Mouse (Mus musculus): ENCODE data around the gene Cyp4f40.
A peak's percentile ranks its signal among the peaks of the same experiment; 100 is the strongest.
"Not testable (repeated sequence)": the region's sequence is repeated elsewhere in the genome, so short reads cannot be mapped to it uniquely, and the experiment has no call there.

The Cyp4f40 gene

DNA sequence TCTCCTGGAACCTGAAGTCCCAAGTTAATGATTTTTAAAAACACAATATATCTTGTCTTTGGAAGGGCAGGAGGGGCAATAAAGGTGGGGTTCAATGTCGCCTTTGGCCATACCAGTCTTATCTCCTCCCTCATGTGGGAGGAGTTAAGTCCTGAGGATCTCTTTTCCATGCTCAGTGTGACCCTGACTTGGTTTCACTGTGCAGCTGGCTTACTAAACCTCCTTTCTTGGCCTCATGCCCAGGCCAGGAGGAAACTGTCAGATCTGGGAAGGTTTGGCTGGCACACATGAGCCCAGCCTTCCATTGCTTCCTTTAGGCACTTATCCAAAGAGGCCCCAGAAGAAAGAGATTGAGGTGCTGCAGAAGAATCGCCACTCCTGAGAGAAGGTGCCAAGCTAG is at the start of gene Cyp4f40:
Gene Cyp4f40 (plus strand): TSS at position 189 of the 400 bp plus-strand sequence.
- DNase-seq (ENCODE audit: low read depth, low spot score): no peak

DNA sequence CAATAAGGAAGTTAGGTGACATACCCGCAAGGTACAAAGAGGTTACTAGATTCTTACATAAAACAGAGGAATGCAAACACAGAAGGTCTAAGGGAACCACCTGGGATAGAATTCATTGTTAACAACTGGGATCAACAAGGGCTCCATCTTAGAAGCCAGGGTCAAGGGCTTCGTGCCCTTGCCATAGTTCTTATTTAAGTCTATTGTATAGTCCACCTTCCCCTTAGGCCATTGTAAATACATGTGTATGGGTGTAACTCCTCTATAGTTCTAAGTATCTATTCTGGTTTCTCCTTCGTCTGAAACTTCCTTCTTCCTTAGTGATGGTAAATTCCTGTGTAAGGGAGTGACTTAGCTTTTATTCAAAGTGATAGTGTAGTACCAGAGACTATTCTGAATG is 48.5 kb upstream of the Cyp4f40 start:
- not testable (repeated sequence) for DNase-seq (ENCODE audit: low read depth, low spot score)

DNA sequence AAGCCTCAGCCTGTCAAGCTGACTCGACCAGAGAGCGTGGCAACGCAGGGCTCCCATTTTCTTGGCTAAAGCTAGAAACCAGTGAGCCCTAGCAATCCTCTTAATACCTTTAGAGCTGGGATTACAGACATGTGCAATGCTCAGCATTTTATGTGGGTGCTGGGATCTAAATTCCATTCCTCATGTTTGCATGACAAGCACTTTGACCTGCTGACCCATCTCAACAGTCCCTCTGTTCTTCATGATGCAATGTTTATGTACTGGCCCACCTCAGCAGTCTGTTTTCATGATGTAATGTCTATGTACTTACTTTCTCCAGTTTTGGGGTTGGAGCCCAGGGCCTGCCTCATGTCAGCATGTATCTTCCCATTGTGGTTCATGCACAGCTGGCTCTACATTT is 47.8 kb upstream of the Cyp4f40 start:
- DNase-seq (ENCODE audit: low read depth, low spot score): no peak

DNA sequence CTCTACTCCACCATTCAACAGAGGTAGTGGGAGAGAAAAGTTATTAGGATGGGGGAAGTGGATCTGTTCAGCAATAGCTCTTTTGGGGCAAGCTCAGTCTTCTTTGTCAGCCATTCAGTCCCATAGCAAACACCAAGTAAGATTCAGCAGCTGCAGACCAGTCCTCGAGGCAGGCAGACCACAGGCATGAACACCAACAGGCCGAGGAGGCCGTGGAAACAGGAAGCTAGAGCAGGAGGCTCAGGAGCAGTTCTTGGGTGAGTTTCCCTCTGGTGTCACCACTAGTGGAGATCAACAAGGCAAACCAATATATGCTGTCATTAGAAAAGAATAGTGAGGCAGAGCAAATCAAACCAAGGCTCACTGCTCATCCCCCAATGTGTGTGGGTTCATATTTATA is 46.3 kb upstream of the Cyp4f40 start:
- DNase-seq (ENCODE audit: low read depth, low spot score): no peak

DNA sequence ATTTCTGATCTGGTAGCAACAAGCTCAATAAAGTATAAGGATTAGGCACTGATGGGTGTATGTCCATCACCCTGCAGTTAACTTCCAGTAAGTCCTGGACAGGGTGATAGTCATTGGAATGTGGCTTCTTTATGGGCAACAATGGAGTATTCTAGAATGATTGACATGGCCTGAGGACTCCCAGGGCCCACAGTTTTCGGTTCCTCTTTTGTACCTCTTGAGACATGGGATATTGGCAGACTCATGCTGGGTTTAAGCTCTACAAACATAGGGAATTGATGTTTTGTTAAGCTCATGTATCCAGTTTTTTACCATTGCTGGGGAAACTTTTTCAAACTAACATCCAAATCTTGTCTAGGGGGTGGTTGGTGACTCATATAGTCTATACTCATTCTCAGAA is 41.4 kb upstream of the Cyp4f40 start:
- DNase-seq (ENCODE audit: low read depth, low spot score): no peak

DNA sequence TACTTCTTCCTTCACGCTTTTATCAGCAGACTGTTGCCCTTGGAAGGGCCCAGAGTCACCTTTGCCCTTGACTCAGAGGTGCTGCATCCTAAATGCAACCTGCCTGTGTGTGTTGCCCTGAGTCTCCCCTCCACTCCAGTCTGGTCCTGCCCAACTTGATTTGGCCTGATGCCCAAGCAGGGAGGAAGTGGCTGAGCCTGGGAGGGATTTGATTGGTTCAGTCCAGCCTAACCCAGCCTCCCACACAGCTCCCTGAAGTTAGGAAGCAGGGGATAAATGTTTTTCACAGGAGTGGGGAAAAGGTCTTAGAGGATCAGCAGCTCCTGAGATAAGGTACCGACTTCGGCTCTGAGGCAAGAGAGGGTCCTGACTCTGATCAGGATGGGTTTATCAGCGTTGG is 37.7 kb upstream of the Cyp4f40 start, which contains the start of gene Cyp4f37:
Gene Cyp4f37 (plus strand): TSS at position 292 of the 400 bp plus-strand sequence.
- not testable (repeated sequence) for DNase-seq (ENCODE audit: low read depth, low spot score)

DNA sequence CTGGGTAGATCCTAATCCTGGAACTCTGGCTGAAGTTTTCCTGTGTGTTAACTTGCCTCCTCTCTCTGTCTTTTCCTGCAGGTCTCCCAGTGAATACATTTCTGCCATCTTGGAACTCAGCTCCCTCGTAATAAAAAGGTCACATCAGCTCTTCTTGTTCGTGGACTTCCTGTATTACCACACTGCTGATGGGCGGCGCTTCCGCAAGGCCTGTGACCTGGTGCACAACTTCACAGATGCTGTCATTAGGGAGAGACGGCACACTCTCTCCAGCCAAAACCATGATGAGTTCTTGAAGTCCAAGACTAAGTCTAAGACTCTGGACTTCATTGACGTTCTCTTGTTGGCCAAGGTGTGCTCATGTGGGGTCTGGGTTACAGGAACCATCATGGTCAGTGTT is 29.0 kb upstream of the Cyp4f40 start:
- DNase-seq (ENCODE audit: low read depth, low spot score): not testable (repeated sequence)

DNA sequence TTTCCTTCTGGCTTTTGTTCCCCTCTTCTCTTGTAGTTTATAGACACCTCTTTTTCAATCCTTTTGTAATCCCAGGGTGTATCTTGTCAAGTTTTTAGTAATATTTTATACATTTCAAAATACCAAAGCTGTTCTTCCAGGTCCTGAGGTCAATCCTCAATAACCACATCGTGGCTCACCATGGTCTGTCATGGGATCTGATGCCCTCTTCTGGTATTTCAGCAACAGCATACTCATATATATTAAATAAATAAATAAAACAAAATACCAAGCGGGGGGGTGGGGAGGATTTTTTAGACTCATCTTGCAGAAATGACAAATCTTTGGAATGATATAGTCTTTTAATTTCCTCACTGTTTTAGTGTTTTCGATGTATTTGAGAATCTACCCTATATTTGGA is 26.8 kb upstream of the Cyp4f40 start:
- no peak for DNase-seq (ENCODE audit: low read depth, low spot score)

DNA sequence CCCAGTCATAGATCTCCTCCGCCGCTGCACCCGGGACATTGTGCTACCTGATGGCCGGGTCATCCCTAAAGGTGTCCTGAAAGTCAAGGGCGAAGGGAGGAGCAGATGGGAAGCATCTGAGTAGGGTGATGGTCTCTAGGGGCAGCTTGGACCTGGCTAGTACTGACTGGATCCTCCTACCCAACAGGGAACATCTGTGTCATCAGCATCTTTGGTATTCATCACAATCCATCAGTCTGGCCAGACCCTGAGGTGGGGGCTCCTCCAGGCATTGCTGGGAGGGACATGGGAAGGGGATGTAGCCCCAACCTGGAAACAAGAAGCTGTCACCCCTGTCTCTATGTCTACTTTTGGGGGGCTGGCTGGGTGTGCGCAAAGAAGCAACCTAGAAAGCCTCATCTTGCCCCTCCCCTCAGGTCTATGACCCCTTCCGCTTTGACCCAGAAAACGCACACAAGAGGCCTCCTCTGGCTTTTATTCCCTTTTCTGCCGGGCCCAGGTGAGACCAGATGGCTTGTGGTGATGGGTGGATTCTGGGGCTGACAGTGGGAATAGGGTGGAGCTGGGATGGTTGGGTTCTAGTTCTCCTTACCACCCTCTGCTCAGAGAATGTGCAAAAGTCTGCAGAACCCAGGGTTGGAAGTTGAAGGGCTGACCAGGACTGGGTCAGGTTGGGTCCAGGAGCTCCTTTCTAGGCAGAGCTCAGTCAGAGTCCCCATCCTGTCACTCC is 24.3 kb upstream of the Cyp4f40 start:
- not testable (repeated sequence) for DNase-seq (ENCODE audit: low read depth, low spot score)

DNA sequence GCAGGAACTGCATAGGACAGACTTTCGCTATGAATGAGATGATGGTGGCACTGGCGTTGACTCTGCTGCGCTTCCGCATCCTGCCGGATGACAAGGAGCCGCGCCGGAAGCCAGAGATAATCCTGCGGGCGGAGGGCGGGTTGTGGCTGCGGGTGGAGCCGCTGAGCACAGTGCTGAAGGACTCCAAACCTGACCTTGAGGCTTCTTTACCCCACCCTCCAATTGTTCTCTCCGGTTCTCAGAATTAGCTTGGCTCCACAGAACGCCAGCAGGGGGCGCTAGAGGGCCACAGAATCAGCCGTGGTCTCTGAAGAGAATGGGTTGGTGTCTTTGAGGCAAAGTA is 23.8 kb upstream of the Cyp4f40 start:
- peak; percentile 57 for DNase-seq (ENCODE audit: low read depth, low spot score)

DNA sequence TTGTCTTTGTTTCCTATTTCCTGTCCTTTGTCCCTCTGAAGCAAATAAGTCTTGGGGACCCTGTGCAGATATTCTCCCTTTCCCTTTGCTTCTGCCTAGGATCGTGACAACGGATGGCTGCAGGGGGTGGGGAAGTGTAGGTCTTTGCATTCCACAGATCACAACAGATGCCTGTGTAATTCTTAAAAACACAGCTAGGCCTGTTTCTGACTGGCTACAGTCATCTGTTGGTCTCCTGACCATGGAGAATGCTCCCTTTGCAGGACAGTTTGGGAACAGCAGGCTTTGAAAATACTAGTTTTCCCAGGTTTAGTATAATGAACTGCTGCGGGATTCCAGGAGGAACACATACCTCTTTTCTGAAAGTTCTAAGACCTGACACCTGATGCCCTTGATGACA is 22.4 kb upstream of the Cyp4f40 start:
- no peak for DNase-seq (ENCODE audit: low read depth, low spot score)

DNA sequence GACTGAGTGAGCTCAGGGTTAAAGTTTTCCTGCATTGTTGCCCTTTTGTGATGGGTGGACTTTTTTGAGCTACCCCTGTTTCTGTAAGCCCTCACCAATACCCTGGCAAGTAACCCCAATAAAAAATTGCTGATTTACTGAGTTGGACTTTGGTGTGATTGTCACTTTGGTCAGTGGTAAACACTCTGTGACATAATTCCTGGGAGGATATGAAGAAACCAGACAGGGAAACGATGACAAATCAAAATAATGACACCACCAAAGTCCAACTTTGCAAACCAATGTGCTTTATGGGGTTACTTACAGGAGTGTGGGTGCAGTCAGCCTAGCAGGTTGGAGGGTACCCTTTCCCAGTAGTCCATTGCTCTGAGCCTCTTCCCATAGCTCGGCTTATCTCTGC is 21.5 kb upstream of the Cyp4f40 start:
- DNase-seq (ENCODE audit: low read depth, low spot score): no peak

DNA sequence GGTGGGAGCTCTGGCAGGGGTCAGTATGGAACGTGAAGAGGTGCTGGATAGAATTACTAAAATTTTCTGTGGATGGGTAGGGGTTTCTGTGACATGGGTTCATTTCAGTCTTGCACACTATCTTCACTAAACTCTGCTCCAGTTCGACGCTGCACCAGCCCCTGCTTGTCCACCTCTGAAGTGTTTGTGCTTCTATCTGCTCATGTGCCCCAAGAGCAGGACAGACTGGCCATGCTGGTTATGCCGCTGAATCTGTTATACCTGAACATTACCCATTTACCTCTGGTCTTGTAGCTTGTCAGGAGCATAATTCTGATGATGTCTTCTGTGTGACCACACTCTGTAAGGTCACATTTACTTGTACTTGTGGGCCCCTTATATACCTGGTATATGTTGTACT is 12.1 kb upstream of the Cyp4f40 start:
- DNase-seq (ENCODE audit: low read depth, low spot score): no peak

DNA sequence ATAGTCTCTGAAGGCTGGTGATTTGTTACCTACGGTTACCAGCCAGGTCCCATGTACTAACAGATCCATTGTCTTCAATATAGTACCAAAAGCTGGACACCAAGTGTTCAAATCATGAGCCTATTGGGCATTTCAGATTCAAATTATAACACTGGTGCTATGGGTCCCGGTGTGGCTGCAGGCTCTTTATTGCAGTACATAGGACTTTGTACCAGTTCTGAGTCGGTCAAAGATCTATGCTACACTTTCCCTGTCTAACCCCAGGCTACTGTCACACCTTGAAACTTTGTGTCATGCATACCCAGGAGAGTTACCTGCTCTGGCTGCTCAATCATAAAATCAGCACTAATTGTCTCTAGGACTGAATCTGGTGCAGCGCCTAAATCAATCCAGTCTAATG is 4.8 kb upstream of the Cyp4f40 start:
- no peak for DNase-seq (ENCODE audit: low read depth, low spot score)

DNA sequence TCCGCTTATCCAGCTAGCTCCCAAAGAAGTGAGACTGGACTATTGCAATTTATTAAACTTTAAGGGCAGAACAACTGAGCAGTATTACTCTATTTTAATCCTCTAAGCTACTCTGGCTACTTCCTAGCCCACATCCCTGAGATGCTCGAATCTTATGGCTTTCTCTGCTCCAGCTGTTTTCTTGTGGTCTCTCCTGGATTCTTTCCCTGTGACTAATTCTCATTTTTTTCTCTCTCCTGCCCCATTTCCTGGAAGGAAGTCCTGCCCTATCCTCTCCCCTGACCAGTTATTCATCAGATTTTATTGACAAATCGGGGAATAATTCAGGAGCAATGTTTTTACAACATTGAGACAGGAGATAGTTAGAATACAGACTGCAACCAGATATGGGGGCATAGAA is 1.7 kb upstream of the Cyp4f40 start:
- DNase-seq (ENCODE audit: low read depth, low spot score): no peak

DNA sequence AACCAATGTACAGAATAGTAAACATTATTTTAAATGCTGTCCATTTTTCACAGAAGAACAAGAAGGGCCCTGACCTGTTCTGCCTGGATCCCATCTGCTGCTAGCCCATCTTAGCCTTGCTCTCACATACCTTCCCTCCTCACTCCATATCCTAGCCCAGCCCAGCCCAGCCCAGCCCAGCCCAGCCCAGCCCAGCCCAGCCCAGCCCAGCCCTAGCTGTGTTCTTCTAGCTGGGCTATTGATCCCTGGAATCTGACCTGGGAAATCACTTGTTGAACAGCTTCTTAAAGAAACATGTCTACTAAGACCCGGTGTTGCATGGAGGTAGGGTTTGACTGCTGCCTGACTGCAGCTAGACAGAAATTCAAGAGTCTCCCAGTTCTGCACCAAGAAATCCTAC is 454 bp upstream of the Cyp4f40 start:
- DNase-seq (ENCODE audit: low read depth, low spot score): no peak

DNA sequence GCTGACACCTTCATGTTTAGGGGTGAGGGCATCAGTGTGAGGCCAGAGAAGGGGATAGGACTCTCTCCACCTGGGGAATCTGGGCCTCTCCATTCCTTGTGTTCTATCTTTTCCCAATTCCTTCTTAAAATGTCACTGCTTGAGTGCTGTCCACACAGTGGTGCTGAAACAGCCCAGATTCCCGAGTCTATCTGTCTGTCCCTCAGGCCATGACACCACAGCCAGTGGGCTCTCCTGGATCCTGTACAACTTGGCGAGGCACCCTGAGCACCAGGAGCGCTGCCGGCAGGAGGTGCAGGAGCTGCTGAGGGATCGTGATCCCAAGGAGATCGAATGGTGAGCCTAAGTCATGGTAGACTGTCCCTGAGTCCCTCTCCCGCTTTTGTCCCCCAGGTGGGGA is 15.3 kb downstream of the Cyp4f40 start:
- no peak for DNase-seq (ENCODE audit: low read depth, low spot score)

DNA sequence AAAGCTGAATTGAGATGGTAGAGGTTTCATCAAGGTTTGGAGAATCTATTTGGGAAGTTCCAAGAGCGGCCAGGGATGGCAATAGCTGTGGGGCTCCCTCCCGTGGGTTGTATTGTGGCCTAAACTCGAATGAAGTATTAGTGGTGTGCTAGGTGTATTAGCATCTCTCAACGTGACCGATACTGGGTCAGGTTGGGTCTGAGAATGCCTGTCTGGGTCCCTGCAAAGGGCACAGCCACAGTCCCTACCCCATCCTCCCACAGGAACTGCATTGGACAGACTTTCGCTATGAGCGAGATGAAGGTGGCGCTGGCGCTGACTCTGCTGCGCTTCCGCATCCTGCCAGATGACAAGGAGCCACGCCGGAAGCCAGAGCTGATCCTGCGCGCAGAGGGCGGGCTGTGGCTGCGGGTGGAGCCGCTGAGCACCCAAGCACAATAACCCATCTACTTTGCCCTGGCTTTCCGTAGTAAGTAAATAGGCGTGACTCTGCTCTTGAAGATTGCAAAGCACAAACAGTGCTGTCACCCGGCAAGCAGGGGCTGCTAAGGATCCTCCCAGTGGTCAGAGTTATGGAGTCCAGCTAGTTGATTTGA is 17.4 kb downstream of the Cyp4f40 start:
- no peak for DNase-seq (ENCODE audit: low read depth, low spot score)

DNA sequence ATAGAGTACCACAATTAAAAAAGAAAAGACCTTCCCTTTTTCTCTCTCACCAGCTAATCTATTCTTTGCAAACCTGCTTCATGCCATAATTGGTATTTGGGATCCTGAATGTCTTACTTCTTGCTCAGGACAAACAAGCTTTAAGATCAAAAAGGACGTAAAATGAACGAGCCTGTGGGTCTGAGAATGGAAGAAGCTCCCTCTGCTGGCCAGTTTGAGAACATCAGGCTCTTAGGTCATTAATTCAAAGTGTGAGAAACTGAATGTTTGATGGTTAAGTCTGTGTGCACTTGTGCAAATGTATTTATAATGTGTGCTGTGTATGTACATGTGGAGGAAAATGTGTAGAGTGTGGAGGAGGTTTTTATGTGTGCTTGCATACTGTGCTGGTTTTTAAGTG is 21.7 kb downstream of the Cyp4f40 start:
- no peak for DNase-seq (ENCODE audit: low read depth, low spot score)

DNA sequence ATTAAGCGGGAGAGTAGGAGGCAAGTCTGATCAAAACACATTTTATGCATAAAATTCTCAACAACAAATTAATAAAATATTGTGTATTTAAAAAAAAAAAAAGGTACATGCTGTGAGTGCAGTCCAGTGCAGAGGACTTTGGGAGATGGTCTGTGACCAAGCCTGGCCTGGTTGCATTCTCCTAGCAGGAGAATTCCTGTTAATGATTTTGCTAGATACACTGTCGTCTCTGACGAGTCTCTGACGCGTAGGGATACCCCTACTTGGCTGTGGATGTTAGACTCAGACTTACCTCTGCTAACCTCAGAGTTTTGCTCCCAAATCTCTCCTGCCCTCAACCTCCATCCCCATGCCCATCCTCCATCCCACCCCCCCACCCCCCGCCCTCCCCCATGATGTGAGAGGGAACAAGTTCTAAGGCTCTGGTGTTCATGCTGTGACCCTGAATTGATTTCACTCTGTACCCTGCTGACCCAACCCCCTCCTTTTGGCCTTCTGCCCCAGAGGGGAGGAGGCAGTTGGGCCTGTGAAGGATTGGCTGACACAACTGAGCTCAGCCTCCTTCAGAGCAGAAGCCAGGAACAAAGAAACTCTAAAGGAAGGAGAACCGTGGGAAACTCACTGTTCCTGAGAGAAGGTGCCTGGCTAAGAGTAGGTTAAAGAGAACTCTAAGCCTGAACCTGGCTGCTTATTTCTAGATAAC is 26.5 kb downstream of the Cyp4f40 start, which contains the start of gene Cyp4f15:
Gene Cyp4f15 (plus strand): TSS at position 580 of the 703 bp plus-strand sequence.
- no peak for DNase-seq (ENCODE audit: low read depth, low spot score)

DNA sequence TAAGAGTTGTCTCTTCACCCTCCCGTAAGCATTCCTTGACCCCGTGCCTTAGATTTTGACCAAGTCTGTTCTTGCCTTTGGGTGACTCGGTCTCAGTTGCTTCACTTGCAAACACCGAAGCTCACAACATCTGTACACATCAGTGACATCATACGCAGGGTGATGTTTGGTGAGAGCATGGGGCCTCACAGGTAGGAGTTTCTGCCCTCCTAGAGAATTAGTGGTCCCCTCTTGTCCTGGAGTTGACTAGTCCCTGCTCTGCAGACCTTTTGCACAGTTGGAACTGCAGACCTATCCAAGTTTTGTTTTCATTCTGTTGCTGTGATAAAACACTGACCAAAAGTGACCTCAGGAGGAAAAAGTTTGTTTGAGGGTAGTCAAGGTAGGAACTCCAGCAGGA is 28.0 kb downstream of the Cyp4f40 start:
- DNase-seq (ENCODE audit: low read depth, low spot score): no peak

DNA sequence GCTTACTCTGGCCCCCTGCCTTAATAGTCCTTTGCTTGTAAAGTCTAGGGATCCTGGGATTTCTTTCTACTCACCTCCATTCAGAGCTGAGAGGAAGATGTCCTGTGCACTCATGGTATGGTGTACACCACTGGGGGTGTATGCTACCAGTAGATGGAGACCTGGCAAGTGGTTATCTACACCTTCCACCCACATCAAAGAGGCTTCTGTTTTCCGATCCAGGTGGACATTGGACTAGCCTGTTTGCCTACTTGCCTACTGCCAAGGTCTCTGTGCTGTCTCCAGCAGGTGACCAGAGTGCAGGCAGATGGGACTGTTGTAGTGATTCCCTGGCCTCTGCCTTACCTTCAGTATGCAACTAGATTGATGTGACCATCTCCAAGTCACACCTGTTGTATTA is 32.3 kb downstream of the Cyp4f40 start:
- no peak for DNase-seq (ENCODE audit: low read depth, low spot score)

DNA sequence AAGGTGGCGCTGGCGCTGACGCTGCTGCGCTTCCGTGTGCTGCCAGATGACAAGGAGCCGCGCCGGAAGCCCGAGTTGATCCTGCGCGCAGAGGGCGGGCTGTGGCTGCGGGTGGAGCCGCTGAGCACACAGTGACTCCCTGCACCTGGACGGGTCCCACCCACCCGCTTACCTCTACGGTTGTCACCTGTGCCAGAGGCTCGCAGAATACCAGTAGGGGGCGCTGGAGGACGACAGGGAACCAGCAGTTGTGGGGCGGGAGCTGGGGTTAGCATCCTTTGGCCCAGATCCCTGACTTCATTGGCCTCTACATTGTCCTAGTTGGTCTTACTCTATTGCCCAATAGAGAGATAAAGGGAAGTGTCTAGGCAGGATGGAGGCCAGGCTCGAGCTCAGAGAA is 44.1 kb downstream of the Cyp4f40 start:
- DNase-seq (ENCODE audit: low read depth, low spot score): no peak

All from brain, embryonic 18.5 days (tissue).